8 mouse cellular contexts compared by ENCODE assay signal in the genomic region with DNA sequence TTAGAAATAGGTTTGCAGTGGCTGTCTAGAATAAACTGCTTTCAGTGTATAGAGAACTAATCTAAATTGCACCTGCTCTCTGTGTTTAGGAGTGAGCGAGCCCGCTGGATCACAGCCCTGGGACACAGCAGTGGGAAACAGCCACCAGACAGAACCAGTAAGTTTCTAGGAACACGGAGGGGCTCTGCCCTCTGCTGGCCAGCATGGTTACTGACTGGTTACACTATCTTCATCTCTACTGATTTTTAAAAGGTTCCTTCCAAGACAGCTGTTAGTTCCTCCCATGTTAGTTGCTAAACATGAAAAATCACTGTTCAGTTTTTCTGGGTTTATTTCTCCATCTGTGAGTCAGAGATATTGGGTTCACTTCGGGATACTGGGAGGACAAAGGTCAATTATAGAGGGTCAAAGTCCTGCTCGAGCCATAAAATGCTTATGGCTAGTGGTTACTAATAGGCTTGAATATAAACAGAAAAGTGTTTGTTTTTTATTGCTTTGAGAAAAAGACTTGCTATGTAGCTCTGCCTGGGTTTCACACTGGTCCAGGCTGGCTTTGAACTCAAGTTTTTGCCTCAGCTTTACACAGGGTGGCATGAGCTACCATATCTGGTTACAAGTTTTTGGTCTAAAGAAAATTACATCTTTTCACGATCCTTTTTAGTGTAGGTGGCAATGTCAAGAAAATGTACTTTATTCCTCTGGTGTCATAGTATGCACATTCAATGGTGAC. TPM values are rescaled to one million over a fixed set of nuclear protein-coding genes. Genes with fewer than 3 reads are reported as not detected.
A peak's percentile ranks its signal among the peaks of the same experiment; 100 is the strongest.
DNase-seq lines count a peak whose midpoint lies in the region; ATAC-seq and TF ChIP-seq lines count a peak whose summit lies in the region.

No protein-coding gene starts in this region.

- H3K27me3 ChIP-seq in heart, embryonic 11.5 days (ENCODE audit: control insufficient read depth, insufficient read depth, low read length) = no peaks in the 10 kb centered on the region
- no peaks in the 10 kb centered on the region for H3K27me3 ChIP-seq in intestine, embryonic 14.5 days (replicated peaks; ENCODE audit: control insufficient read depth, insufficient read depth, low read length)
- no peaks in the 10 kb centered on the region for H3K27me3 ChIP-seq in midbrain, embryonic 11.5 days (ENCODE audit: control insufficient read depth, insufficient read depth, low read length)
- H3K27me3 ChIP-seq in splenic B cell, adult 2 months (ENCODE audit: control insufficient read depth, insufficient read depth, low read length, poor library complexity, severe bottlenecking) = no peaks in the 10 kb centered on the region

- no peak overlapping the region for H3K9ac ChIP-seq in heart, embryonic 11.5 days (ENCODE audit: low read depth, low read length)
- H3K9ac ChIP-seq in intestine, embryonic 14.5 days (ENCODE audit: low read length) = no peak overlapping the region
- H3K9ac ChIP-seq in midbrain, embryonic 11.5 days (ENCODE audit: low read length) = no peak overlapping the region

- no peaks in the 10 kb centered on the region for H3K9me3 ChIP-seq in heart, embryonic 11.5 days (replicated peaks; ENCODE audit: control insufficient read depth, low read length)
- H3K9me3 ChIP-seq in intestine, embryonic 14.5 days (ENCODE audit: control insufficient read depth, low read length) = no peaks in the 10 kb centered on the region
- H3K9me3 ChIP-seq in midbrain, embryonic 11.5 days (ENCODE audit: control insufficient read depth, low read length) = no peaks in the 10 kb centered on the region

- peak; percentile 88 for TF ChIP-seq CTCF in left cerebral cortex, adult 2 months (IDR thresholded peaks at IDR 0.05)

- no peaks in the 10 kb centered on the region for H3K4me1 ChIP-seq in heart, embryonic 11.5 days (ENCODE audit: control insufficient read depth, insufficient read depth, low read length)
- no peaks in the 10 kb centered on the region for H3K4me1 ChIP-seq in intestine, embryonic 14.5 days (replicated peaks; ENCODE audit: control insufficient read depth, insufficient read depth, low read length)
- H3K4me1 ChIP-seq in midbrain, embryonic 11.5 days (ENCODE audit: control insufficient read depth, insufficient read depth, low read length) = peaks cover 2% of the 10 kb centered on the region; the same call in 1 of the 2 replicates

- no peak; the same call in 1 of the 2 replicates for ATAC-seq in heart, embryonic 11.5 days (replicated peaks; ENCODE audit: insufficient number of reproducible peaks, low FRiP score, low TSS enrichment)
- ATAC-seq in intestine, embryonic 14.5 days (replicated peaks; ENCODE audit: low FRiP score, low TSS enrichment, low read depth) = peak; percentile 70; the same call in 1 of the 2 replicates
- peak; percentile 73 for ATAC-seq in midbrain, embryonic 11.5 days (ENCODE audit: low FRiP score)

- peak; percentile 89 for DNase-seq in heart, adult 11 months
- peak; percentile 69 to 79 for DNase-seq in cerebellum, postnatal 14 days
- peak; percentile 42 for DNase-seq in gastrocnemius, adult 18-20 months (ENCODE audit: low spot score)
- peak; percentile 79 for DNase-seq in intestine, embryonic 14.5 days (ENCODE audit: low spot score)
- peak; percentile 59 to 69 for DNase-seq in left cerebral cortex, adult 2 months (ENCODE audit: extremely low spot score in 1 of 2, low spot score in 2 of 2)
- peak; percentile 93 for DNase-seq in midbrain, embryonic 11.5 days (ENCODE audit: low spot score, missing footprints)
- peak; percentile 40 for DNase-seq in splenic B cell, adult 2 months (ENCODE audit: low read depth, low spot score)

- H3K4me3 ChIP-seq in heart, embryonic 11.5 days (ENCODE audit: low read depth, low read length) = no peak overlapping the region
- no peak overlapping the region for H3K4me3 ChIP-seq in intestine, embryonic 14.5 days (ENCODE audit: low read depth, low read length)
- H3K4me3 ChIP-seq in left cerebral cortex, adult 2 months = no peak overlapping the region
- no peak overlapping the region for H3K4me3 ChIP-seq in midbrain, embryonic 11.5 days (ENCODE audit: low read depth, low read length)

- intact Hi-C loops in left cerebral cortex, adult 2 months (cut with DNase I) = loop anchor here (2.0 to 5.0 kb wide), 3 partner anchors 116 to 1214 kb away; no protein-coding TSS in a partner anchor

- H3K4me2 ChIP-seq in heart, embryonic 11.5 days = no peak overlapping the region
- H3K4me2 ChIP-seq in intestine, embryonic 14.5 days (ENCODE audit: low read length) = no peak overlapping the region
- no peak overlapping the region for H3K4me2 ChIP-seq in midbrain, embryonic 11.5 days

- H3K36me3 ChIP-seq in heart, embryonic 11.5 days (ENCODE audit: control insufficient read depth, insufficient read depth, low read length) = no peaks in the 10 kb centered on the region
- peaks cover 42% of the 10 kb centered on the region for H3K36me3 ChIP-seq in intestine, embryonic 14.5 days (ENCODE audit: control insufficient read depth, insufficient read depth, low read length)
- no peaks in the 10 kb centered on the region for H3K36me3 ChIP-seq in midbrain, embryonic 11.5 days (ENCODE audit: control insufficient read depth, insufficient read depth, low read length)
- H3K36me3 ChIP-seq in splenic B cell, adult 2 months (ENCODE audit: control insufficient read depth, insufficient read depth, low read length, poor library complexity, severe bottlenecking) = peaks cover 3% of the 10 kb centered on the region; the same call in 1 of the 2 replicates

- 46% methylated on average over 6 of the region's 6 CpGs for WGBS in heart, embryonic 11.5 days (ENCODE audit: insufficient replicate concordance)
- WGBS in intestine, embryonic 14.5 days = 34% methylated on average over 6 of the region's 6 CpGs
- 49% methylated on average over 6 of the region's 6 CpGs for WGBS in midbrain, embryonic 11.5 days

- H3K27ac ChIP-seq in heart, embryonic 11.5 days (ENCODE audit: low read depth, low read length) = no peak overlapping the region
- H3K27ac ChIP-seq in intestine, embryonic 14.5 days (ENCODE audit: low read depth) = no peak overlapping the region
- H3K27ac ChIP-seq in left cerebral cortex, adult 2 months = no peak overlapping the region
- no peak overlapping the region for H3K27ac ChIP-seq in midbrain, embryonic 11.5 days (ENCODE audit: low read depth, low read length)

RNA-seq across cellular contexts. Expression of a gene that starts 48.4 kb away (rescaled TPM):
- polyA plus RNA-seq in heart, embryonic 11.5 days (2014; fragmentation: Nextera tagmentation; extraction: Ambion mirVana) = 27.0 and 27.7 TPM in 2 replicates
- total RNA-seq in gastrocnemius, adult 18-20 months (2021) = 10 to 100 TPM; 13.9 to 15.3 TPM
- polyA plus RNA-seq in intestine, embryonic 14.5 days (2014; fragmentation: Nextera tagmentation; extraction: Ambion mirVana) = 32.3 and 34.2 TPM in 2 replicates
- total RNA-seq in left cerebral cortex, adult 2 months (2021) = 10 to 100 TPM; 53.7 to 55.3 TPM
- 50.5 and 56.0 TPM in 2 replicates for polyA plus RNA-seq in midbrain, embryonic 11.5 days (2014; fragmentation: Nextera tagmentation; extraction: Ambion mirVana)

Comparison
In these comparisons a context has a peak if more than half of its experiments do, and no peak if none do; other contexts are left out.
1. DNase-seq: peak in every context shown above with its lines; median percentile 93 in midbrain, embryonic 11.5 days; 89 in heart, adult 11 months; 79 in intestine, embryonic 14.5 days; 74 in cerebellum, postnatal 14 days; 64 in left cerebral cortex, adult 2 months; 42 in gastrocnemius, adult 18-20 months; 40 in splenic B cell, adult 2 months.